Mouse (Mus musculus) ZHBTc4 (cell line): ENCODE measurements at regions not wholly inside any gene's neighbourhood (a gene's known extent, or its start where the extent isn't known, plus 50 kb on each side); places are given as distances from the start of the nearest gene placed in this dataset.

Experiments used
- DNase-seq: peaks from one replicate; pipeline ENCODE4 v3.0.0-alpha.2; 2011; ENCODE audit warnings: low read depth, low spot score

DNA sequence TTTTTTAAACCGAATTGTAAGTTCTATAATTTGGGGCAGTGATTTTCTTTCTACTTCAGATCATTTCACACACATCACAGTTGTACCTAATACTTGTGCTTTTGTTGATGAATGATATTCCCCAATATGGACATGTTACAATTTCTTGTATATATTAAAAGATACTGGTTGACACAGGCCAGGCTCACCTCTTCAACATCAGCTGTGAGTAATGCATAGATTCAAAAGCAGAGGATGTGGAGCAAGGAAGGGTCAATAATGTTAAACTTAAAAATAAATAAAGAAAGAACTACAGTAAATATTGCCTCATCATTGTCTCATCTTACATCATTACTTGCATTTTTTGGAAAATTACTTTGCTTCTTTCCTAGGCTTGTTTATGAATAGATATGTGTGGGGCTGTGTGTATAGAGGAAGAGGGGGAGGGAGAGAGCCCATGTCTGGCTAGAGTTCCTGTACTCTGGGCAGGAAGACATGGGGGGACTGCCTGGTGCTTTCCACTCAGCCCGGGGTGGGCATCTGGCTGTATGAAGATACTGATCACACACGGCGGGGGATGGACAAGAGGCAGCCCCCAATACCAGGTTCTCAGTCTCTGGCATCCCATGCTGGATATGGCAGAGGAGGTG is 490.1 kb downstream of the Gm6377 start:
- no peak for DNase-seq

DNA sequence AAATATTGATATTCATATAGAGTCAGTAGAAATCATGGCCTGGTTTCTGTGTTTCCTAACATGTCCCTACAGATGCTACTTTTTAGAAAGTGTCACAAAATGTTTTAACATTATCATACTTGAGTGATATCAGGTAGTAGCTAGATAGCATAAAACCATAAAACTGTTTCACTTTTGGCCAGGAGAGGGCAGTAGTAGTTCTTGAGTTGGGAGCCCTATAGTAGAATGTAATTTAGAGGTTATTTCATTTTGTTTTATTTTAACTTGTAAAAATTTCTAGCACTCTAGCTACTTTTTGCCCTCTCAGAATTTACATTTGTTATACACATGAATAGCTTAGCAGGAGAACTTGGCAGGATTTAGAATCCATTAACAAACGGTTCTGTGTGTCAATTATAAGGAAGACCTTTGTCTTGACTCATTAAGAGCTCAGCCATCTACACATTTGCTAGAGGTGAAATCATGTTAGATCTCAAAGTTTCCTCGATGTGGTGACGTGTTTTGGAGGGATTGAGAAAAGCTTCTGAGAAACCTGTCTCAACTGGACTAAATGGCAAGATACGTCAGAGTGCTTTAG is 538.5 kb downstream of the Gm6377 start:
- DNase-seq = peak; percentile 10

DNA sequence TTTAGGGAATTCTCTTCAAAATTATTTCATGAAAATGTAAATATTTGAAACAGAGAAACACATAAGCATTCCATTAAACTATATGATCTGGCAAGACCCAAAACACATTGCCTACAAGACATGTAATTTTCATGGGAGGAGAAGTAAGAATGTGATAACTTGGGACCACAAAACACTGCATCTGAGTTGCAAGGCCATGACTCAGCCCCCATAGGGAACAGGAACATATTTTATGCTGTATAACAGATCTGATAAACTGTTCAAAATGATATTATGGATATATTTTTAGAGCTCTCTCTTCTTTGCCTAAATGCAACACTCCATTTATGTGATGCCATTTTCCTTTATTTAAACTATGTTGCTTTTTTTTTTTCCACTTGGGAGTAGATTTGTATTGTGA is 539.4 kb downstream of the Gm6377 start:
- no peak for DNase-seq
